Mouse (Mus musculus) testis, adult 2 months (tissue): ENCODE data around the gene Uts2r.

ENCODE experiments used
- CTCF ChIP-seq: fragments of 200-500 bp; IDR thresholded peaks from 2 replicates; pipeline ENCODE4 v1.5.1; 2012; ENCODE audit warnings: low read depth, mild to moderate bottlenecking, inconsistent platforms, low read length, moderate library complexity; ENCODE audit not compliant: control insufficient read depth, insufficient read depth, insufficient replicate concordance
- POLR2A ChIP-seq: fragments of 200-500 bp; IDR thresholded peaks from 2 replicates; pipeline ENCODE4 v1.6.1; 2012; ENCODE audit warnings: low read depth, mild to moderate bottlenecking, inconsistent platforms, low read length, moderate library complexity; ENCODE audit not compliant: control insufficient read depth

DNA sequence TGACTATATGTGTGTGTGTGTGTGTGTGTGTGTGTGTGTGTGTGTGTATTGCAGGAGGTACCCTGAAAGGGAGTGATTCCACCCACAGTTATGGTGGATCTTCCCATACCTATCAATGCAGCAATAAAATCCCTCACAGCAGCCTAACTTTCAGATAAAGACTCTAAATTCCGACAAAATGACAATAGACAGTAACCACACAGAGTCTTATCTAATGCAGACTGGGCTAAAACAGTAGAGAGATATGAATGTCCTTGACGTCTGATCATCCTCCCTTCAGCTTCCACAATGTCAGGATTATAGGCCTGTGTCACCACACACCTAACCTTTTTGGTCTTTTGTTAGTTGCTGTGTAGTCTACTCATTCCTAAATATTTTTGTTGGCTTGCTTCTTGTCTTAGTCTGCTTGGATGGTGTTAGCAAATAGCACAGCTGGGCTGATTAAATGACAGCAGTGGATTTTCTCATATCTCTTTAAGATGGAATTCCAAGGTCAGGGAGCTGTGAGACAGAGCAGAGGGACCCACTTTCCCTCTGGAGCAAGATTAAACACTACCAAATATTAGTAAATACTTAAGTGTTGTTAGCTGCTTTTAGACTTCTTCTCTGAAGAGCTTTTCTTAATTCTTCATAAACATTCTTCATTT lies 37.9 kb upstream of the Uts2r start:
- TF ChIP-seq CTCF (no peak), POLR2A (no peak)
